In genomic region chr7:16048675-16049575, GRCm38 (mm10) we compare ENCODE assay signal across 8 mouse cellular contexts. TPM values are rescaled to one million over a fixed set of nuclear protein-coding genes. Genes with fewer than 3 reads are reported as not detected.
DNase-seq lines count a peak whose midpoint lies in the region; ATAC-seq lines count a peak whose summit lies in the region.

No protein-coding gene starts in this region.

- 9% methylated on average over 36 of the region's 36 CpGs for WGBS in forebrain, embryonic 11.5 days
- WGBS in limb, embryonic 10.5 days, result 10% methylated on average over 36 of the region's 36 CpGs
- WGBS in neural tube, embryonic 13.5 days, result 8% methylated on average over 36 of the region's 36 CpGs

- H3K4me3 ChIP-seq in forebrain, embryonic 11.5 days (ENCODE audit: low read depth, low read length), result peak overlapping the region; percentile 91
- peak overlapping the region; percentile 81 for H3K4me3 ChIP-seq in limb, embryonic 10.5 days
- H3K4me3 ChIP-seq in neural tube, embryonic 13.5 days, result peak overlapping the region; percentile 80

- no peaks in the 10 kb centered on the region for H3K36me3 ChIP-seq in forebrain, embryonic 11.5 days (ENCODE audit: control insufficient read depth, insufficient read depth, low read length)
- H3K36me3 ChIP-seq in limb, embryonic 10.5 days, result no peaks in the 10 kb centered on the region
- H3K36me3 ChIP-seq in neural tube, embryonic 13.5 days, result no peaks in the 10 kb centered on the region

- H3K27me3 ChIP-seq in forebrain, embryonic 11.5 days (ENCODE audit: control insufficient read depth, insufficient read depth, low read length), result no peaks in the 10 kb centered on the region
- no peaks in the 10 kb centered on the region for H3K27me3 ChIP-seq in limb, embryonic 10.5 days (ENCODE audit: low read depth, poor library complexity, severe bottlenecking)
- no peaks in the 10 kb centered on the region for H3K27me3 ChIP-seq in neural tube, embryonic 13.5 days

- peak overlapping the region; percentile 85 for H3K4me2 ChIP-seq in forebrain, embryonic 11.5 days (ENCODE audit: low read depth, low read length, severe bottlenecking)
- peak overlapping the region; percentile 88 for H3K4me2 ChIP-seq in neural tube, embryonic 13.5 days

- no peak; the same call in 1 of the 2 replicates for ATAC-seq in forebrain, embryonic 11.5 days (replicated peaks; ENCODE audit: low FRiP score)
- peak; percentile 8 for ATAC-seq in neural tube, embryonic 13.5 days (ENCODE audit: low read depth)

- H3K4me1 ChIP-seq in forebrain, embryonic 11.5 days (replicated peaks; ENCODE audit: control insufficient read depth, insufficient read depth, low read length), result peaks cover 32% of the 10 kb centered on the region; the same call in 1 of the 2 replicates
- H3K4me1 ChIP-seq in limb, embryonic 10.5 days, result peaks cover 46% of the 10 kb centered on the region
- peaks cover 58% of the 10 kb centered on the region for H3K4me1 ChIP-seq in neural tube, embryonic 13.5 days (replicated peaks)

- H3K9ac ChIP-seq in forebrain, embryonic 11.5 days (ENCODE audit: low read length), result peak overlapping the region; percentile 72
- H3K9ac ChIP-seq in neural tube, embryonic 13.5 days, result peak overlapping the region; percentile 96

- H3K9me3 ChIP-seq in forebrain, embryonic 11.5 days (ENCODE audit: control insufficient read depth, low read length), result no peaks in the 10 kb centered on the region
- no peaks in the 10 kb centered on the region for H3K9me3 ChIP-seq in limb, embryonic 10.5 days (replicated peaks)
- H3K9me3 ChIP-seq in neural tube, embryonic 13.5 days, result no peaks in the 10 kb centered on the region

- DNase-seq in adrenal gland, postnatal 25 days, result peak; percentile 13
- no peak for DNase-seq in adrenal gland, postnatal 4 days (ENCODE audit: low spot score in 2 of 2)
- DNase-seq in right cerebral cortex, postnatal 25 days, result peak; percentile 53
- DNase-seq in right cerebral cortex, postnatal 36 days (ENCODE audit: low spot score in 2 of 2), result no peak
- DNase-seq in forebrain, embryonic 11.5 days (ENCODE audit: low spot score), result no peak
- DNase-seq in limb, embryonic 10.5 days (ENCODE audit: low spot score), result no peak
- no peak for DNase-seq in left cerebral cortex, adult 8-10 months (ENCODE audit: low spot score in 2 of 2)

- H3K27ac ChIP-seq in forebrain, embryonic 11.5 days (ENCODE audit: low read depth, low read length), result no peak overlapping the region
- H3K27ac ChIP-seq in limb, embryonic 10.5 days, result peak overlapping the region; percentile 93
- peak overlapping the region; percentile 98 for H3K27ac ChIP-seq in neural tube, embryonic 13.5 days (replicated peaks)

RNA-seq across cellular contexts. Expression of gene Bicra, which starts 1.2 kb away (rescaled TPM):
- 14.0 and 22.5 TPM in 2 replicates for total RNA-seq in adrenal gland, postnatal 25 days (2021)
- 10 to 100 TPM; 14.4 to 14.6 TPM for total RNA-seq in adrenal gland, postnatal 4 days (2021)
- polyA plus RNA-seq in forebrain, embryonic 11.5 days (2014; fragmentation: Nextera tagmentation; extraction: Ambion mirVana), result 10.9 and 11.6 TPM in 2 replicates
- polyA plus RNA-seq in limb, embryonic 10.5 days (2016; fragmentation: Nextera tagmentation; extraction: Ambion mirVana), result 10.6 and 10.8 TPM in 2 replicates
- 8.4 and 9.2 TPM in 2 replicates for polyA plus RNA-seq in neural tube, embryonic 13.5 days (2015; fragmentation: Nextera tagmentation; extraction: Ambion mirVana)
- 10 to 100 TPM; 10.2 to 15.0 (median 13.0) TPM for total RNA-seq in left cerebral cortex, adult 8-10 months (2022)

RNA-seq across cellular contexts. Expression of gene Zfp541, which starts 12.7 kb away (rescaled TPM):
- 0.21 TPM in 1 of 2 replicates, not detected in the other for total RNA-seq in adrenal gland, postnatal 25 days (2021)
- under 1 TPM; 0.22 to 0.23 TPM for total RNA-seq in adrenal gland, postnatal 4 days (2021)
- polyA plus RNA-seq in forebrain, embryonic 11.5 days (2014; fragmentation: Nextera tagmentation; extraction: Ambion mirVana), result not detected in 2 replicates
- polyA plus RNA-seq in limb, embryonic 10.5 days (2016; fragmentation: Nextera tagmentation; extraction: Ambion mirVana), result 0.05 TPM in 1 of 2 replicates, not detected in the other
- 0.04 and 0.10 TPM in 2 replicates for polyA plus RNA-seq in neural tube, embryonic 13.5 days (2015; fragmentation: Nextera tagmentation; extraction: Ambion mirVana)
- total RNA-seq in left cerebral cortex, adult 8-10 months (2022), result under 1 TPM; 0.59 to 0.81 (median 0.68) TPM

RNA-seq across cellular contexts. Expression of gene Napa, which starts 49.3 kb away (rescaled TPM):
- total RNA-seq in adrenal gland, postnatal 25 days (2021), result 137 and 149 TPM in 2 replicates
- total RNA-seq in adrenal gland, postnatal 4 days (2021), result 100 to 1,000 TPM; 130 to 136 TPM
- 156 and 167 TPM in 2 replicates for polyA plus RNA-seq in forebrain, embryonic 11.5 days (2014; fragmentation: Nextera tagmentation; extraction: Ambion mirVana)
- 197 and 216 TPM in 2 replicates for polyA plus RNA-seq in limb, embryonic 10.5 days (2016; fragmentation: Nextera tagmentation; extraction: Ambion mirVana)
- 235 and 247 TPM in 2 replicates for polyA plus RNA-seq in neural tube, embryonic 13.5 days (2015; fragmentation: Nextera tagmentation; extraction: Ambion mirVana)
- 100 to 1,000 TPM; 256 to 282 (median 272) TPM for total RNA-seq in left cerebral cortex, adult 8-10 months (2022)

Comparison
In these comparisons a context has a peak if more than half of its experiments do, and no peak if none do; other contexts are left out.
1. DNase-seq: peak in adrenal gland, postnatal 25 days (single experiment) and right cerebral cortex, postnatal 25 days (single experiment); none in adrenal gland, postnatal 4 days (0 of 2), right cerebral cortex, postnatal 36 days (0 of 2), forebrain, embryonic 11.5 days (single experiment), limb, embryonic 10.5 days (single experiment) and left cerebral cortex, adult 8-10 months (0 of 2).
2. Peak in every context shown above with its lines, with median percentiles within 50 percentile points of each other: H3K4me3 ChIP-seq.